Mouse (Mus musculus) spleen, postnatal 10 days (tissue): ENCODE results near the gene Cmya5.
"Not testable (repeated sequence)": the region's sequence is repeated elsewhere in the genome, so short reads cannot be mapped to it uniquely, and the experiment has no call there.

ENCODE experiments used
- DNase-seq, 2 experiments: peaks; one replicate each; pipeline ENCODE4 v3.0.0; 2021 to 2022; ENCODE audit warnings: low spot score in 2 of 2

Gene Cmya5

GRCm38 (mm10) chr13:93144336-93145167, at the start of gene Cmya5:
TSS of gene Cmya5 (minus strand) at chr13:93144724.
- DNase-seq: peak; percentile 32 to 63

- DNase-seq: no peak
Observed at GRCm38 (mm10) chr13:93192646-93193026, 48.1 kb upstream of the Cmya5 start.

DNA sequence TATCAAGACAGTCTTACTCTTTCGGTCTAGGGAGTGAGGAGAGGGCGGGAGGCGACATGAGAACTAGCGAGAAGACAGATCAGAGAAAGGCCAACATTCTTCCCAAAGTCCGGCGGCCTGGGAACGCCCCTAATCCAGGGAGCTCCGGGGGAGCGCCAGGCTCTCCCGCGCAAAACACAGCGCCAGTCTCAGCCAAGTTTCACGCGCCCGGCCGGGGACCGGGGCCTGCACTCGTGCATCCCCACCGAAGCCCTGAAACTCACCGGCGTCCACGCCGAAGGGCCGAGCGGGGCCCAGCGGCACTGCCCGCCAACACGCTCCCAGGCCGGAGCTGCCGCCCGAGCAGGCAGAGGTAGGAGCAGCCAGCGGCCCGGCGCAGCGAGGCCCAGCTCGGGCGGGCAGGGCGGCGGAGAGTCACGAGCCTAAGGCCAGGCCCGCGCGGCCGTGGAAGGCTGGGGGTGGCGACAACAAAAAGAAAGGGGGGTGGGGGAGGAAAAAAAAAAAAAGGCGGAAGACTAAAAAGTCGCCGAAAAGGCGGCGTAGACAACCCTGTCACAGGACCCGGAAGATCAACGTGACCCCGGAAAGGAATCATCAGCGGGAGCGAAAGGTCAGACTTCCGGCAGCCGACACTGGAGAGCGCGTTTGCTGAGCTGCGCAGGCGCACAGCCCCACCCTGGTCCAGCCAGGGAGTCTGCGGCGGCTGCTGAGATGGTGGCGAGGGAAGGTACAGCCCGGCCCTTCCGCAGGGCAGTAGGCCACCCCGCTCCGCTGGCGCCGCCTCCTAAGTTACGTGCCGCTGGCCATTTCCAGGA, 47.5 kb upstream of the Cmya5 start, which contains the start of gene Tent2:
Gene Tent2, minus strand, starts transcription at position 555 of the 815 bp plus-strand sequence.
- peak; percentile 81 to 93 for DNase-seq

DNA sequence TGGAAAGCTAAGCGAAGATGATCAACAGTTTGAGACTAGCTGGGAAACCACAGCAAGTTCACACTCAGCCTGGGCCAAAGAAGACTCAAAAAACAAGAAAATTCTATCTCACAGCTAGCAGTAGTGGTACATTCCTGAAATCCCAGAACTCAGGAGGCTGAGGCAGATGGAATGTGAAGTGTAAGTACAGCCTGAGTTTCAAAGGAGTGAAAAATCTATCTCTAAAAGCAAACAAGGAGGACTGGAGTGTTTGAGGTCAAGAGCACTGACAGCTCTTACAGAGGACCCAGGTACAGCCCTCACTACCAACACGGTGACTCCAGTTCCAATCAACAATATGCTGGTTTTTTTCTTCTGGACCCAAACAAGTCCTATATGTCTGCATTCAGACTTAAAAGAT, 44.9 kb upstream of the Cmya5 start:
- DNase-seq: no peak

GRCm38 (mm10) chr13:93188738-93189137, 44.2 kb upstream of the Cmya5 start:
- no peak for DNase-seq

GRCm38 (mm10) chr13:93187792-93188191, 43.3 kb upstream of the Cmya5 start:
- not testable (repeated sequence) for DNase-seq

DNA sequence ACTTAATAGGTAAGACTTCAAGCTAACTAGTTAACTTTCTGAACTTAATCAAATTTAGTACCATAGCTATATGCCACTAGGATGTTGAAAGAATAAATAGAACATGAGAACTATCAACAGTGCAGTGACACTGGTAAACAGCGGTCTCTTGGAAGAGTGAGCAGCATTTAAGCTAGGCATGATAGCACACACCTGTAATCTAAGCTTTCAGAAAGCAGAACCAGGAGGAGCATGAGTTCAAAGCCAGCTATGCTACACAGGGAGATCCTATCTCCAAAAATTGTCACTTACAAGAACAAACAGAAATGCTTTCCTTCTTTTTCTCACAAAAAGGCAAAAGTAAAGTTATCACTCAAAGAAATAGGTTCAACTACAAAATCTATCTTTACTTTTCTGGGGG, 35.8 kb upstream of the Cmya5 start:
- no peak for DNase-seq

DNA sequence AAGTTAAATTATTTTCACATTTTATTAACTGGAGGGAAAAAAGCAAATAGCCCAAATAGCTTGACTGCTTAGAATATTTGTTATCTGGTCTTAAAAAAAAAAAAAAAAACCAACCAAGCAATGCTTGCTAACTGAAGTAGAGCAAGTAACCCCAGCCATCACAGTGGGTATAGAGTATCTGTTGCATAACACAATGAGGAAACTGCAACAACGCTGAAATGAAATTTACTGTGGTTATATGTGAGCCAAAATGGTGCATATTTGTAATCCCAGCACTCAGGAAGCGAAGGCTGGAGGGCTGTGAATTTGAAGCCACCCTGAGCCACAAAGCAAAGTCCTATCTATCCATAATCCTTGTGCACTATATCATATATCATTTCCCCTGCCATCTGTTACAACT, 35.0 kb upstream of the Cmya5 start:
- no peak for DNase-seq

GRCm38 (mm10) chr13:93177571-93177970, 33.0 kb upstream of the Cmya5 start:
- DNase-seq: no peak

GRCm38 (mm10) chr13:93163303-93163702, 18.8 kb upstream of the Cmya5 start:
- no peak for DNase-seq

- DNase-seq: no peak
Observed at GRCm38 (mm10) chr13:93162456-93162855, 17.9 kb upstream of the Cmya5 start.

- DNase-seq: no peak
Observed at GRCm38 (mm10) chr13:93158261-93158660, 13.7 kb upstream of the Cmya5 start.

GRCm38 (mm10) chr13:93153280-93153679, 8.8 kb upstream of the Cmya5 start:
- DNase-seq: no peak

DNA sequence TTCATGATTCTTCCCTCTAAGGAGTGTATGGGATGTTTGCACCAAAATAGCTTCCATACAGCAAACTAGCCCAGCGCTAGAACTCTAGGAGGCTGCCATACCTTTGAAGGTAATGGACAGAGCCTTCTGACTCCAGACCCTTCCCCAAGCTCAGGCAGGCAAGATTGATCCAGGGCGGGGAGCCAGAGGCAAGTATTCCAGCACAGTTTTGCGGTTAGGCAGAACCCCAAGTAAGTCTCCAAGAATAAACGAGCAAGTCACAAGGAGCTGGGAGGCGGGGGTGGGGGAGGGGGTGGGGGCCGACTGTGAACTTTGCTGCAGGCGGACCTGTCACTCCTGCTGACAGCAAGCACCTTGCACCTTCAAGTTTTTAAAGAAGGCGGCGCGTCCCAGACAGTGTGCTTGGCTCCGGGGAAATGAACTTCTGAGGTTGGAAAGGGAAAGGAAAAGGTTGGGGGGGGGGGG, 673 bp downstream of the Cmya5 start:
- DNase-seq: no peak

- DNase-seq: no peak
Observed at GRCm38 (mm10) chr13:93141184-93141583, 3.3 kb downstream of the Cmya5 start.

- DNase-seq: no peak
Observed at GRCm38 (mm10) chr13:93138059-93138458, 6.5 kb downstream of the Cmya5 start.

GRCm38 (mm10) chr13:93137098-93137497, 7.4 kb downstream of the Cmya5 start:
- DNase-seq: no peak

DNA sequence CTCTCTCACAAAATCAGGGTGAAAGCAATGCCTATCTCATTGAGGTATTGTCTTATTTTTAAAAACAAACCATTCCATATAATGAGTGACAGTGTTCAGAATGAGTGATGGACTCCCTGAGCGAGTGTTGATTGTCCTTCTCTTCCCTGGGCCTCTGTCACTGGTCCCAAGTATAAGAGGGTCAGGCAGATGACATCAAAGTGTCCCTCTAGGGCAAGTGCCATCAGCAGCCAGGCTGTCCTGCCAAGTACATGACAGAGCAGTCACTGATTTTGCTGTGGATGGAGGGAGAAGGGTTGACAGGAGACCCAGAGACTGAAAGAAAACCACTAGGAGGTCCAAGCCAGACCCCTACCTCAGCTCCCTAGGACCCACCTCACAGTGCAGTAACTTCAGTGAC, 8.3 kb downstream of the Cmya5 start:
- no peak for DNase-seq

DNA sequence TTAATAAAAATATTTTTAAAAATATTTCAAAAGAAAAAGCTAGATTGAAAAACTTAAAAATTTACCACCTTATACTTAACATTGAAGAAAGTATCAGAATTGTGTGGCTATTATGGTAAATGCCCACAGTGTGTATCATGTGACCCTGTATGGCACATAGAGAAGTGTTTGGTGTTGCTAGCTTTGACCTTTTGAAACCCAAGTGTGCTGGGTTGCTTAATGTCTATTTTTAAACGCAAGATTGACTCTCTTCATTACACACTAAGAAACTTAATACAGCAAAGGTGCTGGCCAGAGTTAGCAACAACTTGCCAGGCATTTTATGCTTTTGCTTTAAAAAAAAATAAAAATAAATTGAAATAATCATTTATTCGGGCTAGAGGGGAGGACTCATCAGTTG, 9.0 kb downstream of the Cmya5 start:
- DNase-seq: no peak

DNA sequence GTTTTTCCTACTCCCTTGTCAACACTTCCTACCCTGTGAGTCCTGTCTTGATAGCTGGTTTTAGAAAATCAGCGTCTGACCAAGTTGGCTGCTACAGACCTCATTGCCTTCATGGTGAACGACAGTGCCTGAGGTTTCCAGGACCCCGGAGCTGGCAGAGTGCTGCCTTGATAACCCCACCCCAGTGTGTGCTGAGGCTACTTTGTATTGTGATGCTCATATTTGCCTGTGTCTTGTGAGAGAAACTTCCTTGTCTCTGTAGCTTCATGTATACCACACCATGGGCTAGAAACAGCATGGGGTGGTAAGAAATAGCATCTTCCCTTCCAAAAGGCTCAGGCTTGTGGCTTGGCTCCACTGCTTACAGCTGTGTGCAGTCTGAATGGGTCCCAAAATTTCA, 13.8 kb downstream of the Cmya5 start:
- DNase-seq: no peak

DNA sequence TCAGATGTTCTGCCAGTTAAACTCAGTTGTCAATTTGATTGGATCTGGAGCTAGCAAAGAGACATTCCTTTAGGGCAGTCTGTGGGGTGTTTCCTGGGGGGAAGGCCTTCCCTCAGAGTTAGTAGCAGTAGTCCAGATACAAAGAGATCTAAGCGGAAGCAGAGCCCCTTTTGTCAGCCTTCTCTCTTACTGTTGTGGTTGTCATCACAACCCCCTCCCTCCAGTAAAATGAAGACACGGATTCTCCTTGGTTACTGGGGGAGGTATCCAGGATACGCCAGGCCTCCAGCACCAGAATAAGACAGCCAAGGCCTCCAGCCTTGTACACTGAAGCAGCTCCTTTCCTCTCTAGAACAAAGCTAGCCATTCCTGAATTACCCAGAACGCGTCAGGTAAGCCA, 15.6 kb downstream of the Cmya5 start:
- DNase-seq: no peak

- no peak for DNase-seq
Observed at GRCm38 (mm10) chr13:93128111-93128860, 16.2 kb downstream of the Cmya5 start.
